Comparison of ENCODE assay signal across 9 mouse cellular contexts in the genomic region with DNA sequence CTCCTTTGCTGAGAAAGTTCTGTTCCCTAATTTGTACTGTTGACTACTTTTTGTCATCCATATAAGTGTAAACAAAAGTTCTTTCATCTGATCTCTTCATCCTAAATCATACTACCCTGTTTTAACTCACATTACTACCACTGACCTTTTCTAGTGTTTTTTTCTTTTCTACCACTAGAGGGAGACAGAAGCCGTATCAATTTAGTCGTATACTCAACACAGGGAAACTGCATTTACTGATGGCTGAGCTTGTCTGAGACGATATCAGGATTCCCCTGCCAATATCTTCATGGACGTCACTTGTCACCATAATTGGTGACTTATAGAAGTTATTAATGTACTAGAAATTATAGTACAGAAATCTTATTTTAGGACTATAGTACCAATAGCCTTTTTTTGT. TPM values are rescaled to one million over a fixed set of nuclear protein-coding genes. Genes with fewer than 3 reads are reported as not detected.
A peak's percentile ranks its signal among the peaks of the same experiment; 100 is the strongest.
DNase-seq lines count a peak whose midpoint lies in the region; ATAC-seq and TF ChIP-seq lines count a peak whose summit lies in the region.
"Had no signal": no experiment of that assay in that cellular context is flagged by ENCODE, and none has a peak within 500 bp of the region (broad histone marks: within the 10 kb centered on the region; RNA-seq: fewer than 3 reads in every experiment).

No protein-coding gene starts in this region.

- no peak overlapping the region for H3K9ac ChIP-seq in forebrain, embryonic 15.5 days (replicated peaks)
- H3K9ac ChIP-seq in neural tube, embryonic 13.5 days: no peak overlapping the region
- no peak overlapping the region for H3K9ac ChIP-seq in stomach, postnatal 0 days (ENCODE audit: low read length)
- no peak overlapping the region for H3K9ac ChIP-seq in heart, embryonic 12.5 days

- no peak overlapping the region for H3K4me3 ChIP-seq in forebrain, embryonic 15.5 days
- H3K4me3 ChIP-seq in forebrain, embryonic 10.5 days: no peak overlapping the region
- no peak overlapping the region for H3K4me3 ChIP-seq in neural tube, embryonic 13.5 days
- H3K4me3 ChIP-seq in stomach, postnatal 0 days (ENCODE audit: low read depth, low read length): no peak overlapping the region
- H3K4me3 ChIP-seq in heart, embryonic 12.5 days: no peak overlapping the region

- no peaks in the 10 kb centered on the region for H3K27me3 ChIP-seq in forebrain, embryonic 15.5 days
- H3K27me3 ChIP-seq in forebrain, embryonic 10.5 days (ENCODE audit: poor library complexity, severe bottlenecking): no peaks in the 10 kb centered on the region
- no peaks in the 10 kb centered on the region for H3K27me3 ChIP-seq in neural tube, embryonic 13.5 days
- H3K27me3 ChIP-seq in stomach, postnatal 0 days (ENCODE audit: control insufficient read depth, insufficient read depth, low read length): no peaks in the 10 kb centered on the region
- H3K27me3 ChIP-seq in heart, embryonic 12.5 days (replicated peaks): no peaks in the 10 kb centered on the region

- ATAC-seq in forebrain, embryonic 15.5 days (replicated peaks): peak; percentile 74
- ATAC-seq in neural tube, embryonic 13.5 days (ENCODE audit: low read depth): 0 out of 2 replicates have a peak, but pooled peaks have one; percentile 43
- no peak for ATAC-seq in stomach, postnatal 0 days (ENCODE audit: low FRiP score, low TSS enrichment)
- no peak for ATAC-seq in heart, embryonic 12.5 days (ENCODE audit: insufficient number of reproducible peaks, low FRiP score)

- H3K27ac ChIP-seq in forebrain, embryonic 15.5 days (replicated peaks): no peak overlapping the region
- H3K27ac ChIP-seq in forebrain, embryonic 10.5 days: no peak overlapping the region
- H3K27ac ChIP-seq in neural tube, embryonic 13.5 days (replicated peaks): no peak overlapping the region
- no peak overlapping the region for H3K27ac ChIP-seq in stomach, postnatal 0 days (replicated peaks)
- no peak overlapping the region for H3K27ac ChIP-seq in heart, embryonic 12.5 days (ENCODE audit: poor library complexity, severe bottlenecking)

- H3K4me2 ChIP-seq in forebrain, embryonic 15.5 days (replicated peaks): no peak overlapping the region
- H3K4me2 ChIP-seq in neural tube, embryonic 13.5 days: no peak overlapping the region
- H3K4me2 ChIP-seq in stomach, postnatal 0 days (replicated peaks; ENCODE audit: low read depth): no peak overlapping the region
- H3K4me2 ChIP-seq in heart, embryonic 12.5 days: no peak overlapping the region

- TF ChIP-seq CTCF in stomach, postnatal 0 days (IDR thresholded peaks at IDR 0.05; ENCODE audit: low read depth): peak; percentile 83

- intact Hi-C loops in left cerebral cortex, postnatal 4 days (cut with DNase I): no loop called here

- H3K4me1 ChIP-seq in forebrain, embryonic 15.5 days: no peaks in the 10 kb centered on the region
- no peaks in the 10 kb centered on the region for H3K4me1 ChIP-seq in forebrain, embryonic 10.5 days
- H3K4me1 ChIP-seq in neural tube, embryonic 13.5 days (replicated peaks): no peaks in the 10 kb centered on the region
- no peaks in the 10 kb centered on the region for H3K4me1 ChIP-seq in stomach, postnatal 0 days (replicated peaks; ENCODE audit: control insufficient read depth, insufficient read depth)
- H3K4me1 ChIP-seq in heart, embryonic 12.5 days (replicated peaks): no peaks in the 10 kb centered on the region

- no peaks in the 10 kb centered on the region for H3K9me3 ChIP-seq in forebrain, embryonic 15.5 days
- H3K9me3 ChIP-seq in forebrain, embryonic 10.5 days: no peaks in the 10 kb centered on the region
- no peaks in the 10 kb centered on the region for H3K9me3 ChIP-seq in neural tube, embryonic 13.5 days
- H3K9me3 ChIP-seq in stomach, postnatal 0 days (ENCODE audit: control insufficient read depth, low read length): no peaks in the 10 kb centered on the region
- H3K9me3 ChIP-seq in heart, embryonic 12.5 days (replicated peaks): no peaks in the 10 kb centered on the region

- 17% methylated on average over 4 of the region's 4 CpGs for WGBS in forebrain, embryonic 15.5 days
- WGBS in forebrain, embryonic 10.5 days: 14% methylated on average over 4 of the region's 4 CpGs
- WGBS in neural tube, embryonic 13.5 days: 9% methylated on average over 4 of the region's 4 CpGs
- WGBS in stomach, postnatal 0 days: 8% methylated on average over 4 of the region's 4 CpGs
- WGBS in heart, embryonic 12.5 days: 16% methylated on average over 4 of the region's 4 CpGs

- TF ChIP-seq EP300 in stomach, postnatal 0 days (optimal IDR thresholded peaks at IDR 0.05): no peak

- no peak for DNase-seq in forebrain, embryonic 10.5 days (ENCODE audit: extremely low spot score, low spot score)
- DNase-seq in neural tube, embryonic 10.5 days (ENCODE audit: extremely low spot score, low spot score): no peak
- DNase-seq in hindlimb bud, embryonic 11.5 days (ENCODE audit: extremely low spot score, low read depth, low spot score): peak; percentile 18
- no peak for DNase-seq in stomach, postnatal 0 days (ENCODE audit: low spot score)
- DNase-seq in left cerebral cortex, postnatal 4 days: no peak

- H3K36me3 ChIP-seq in forebrain, embryonic 15.5 days: no peaks in the 10 kb centered on the region
- peaks cover 8% of the 10 kb centered on the region for H3K36me3 ChIP-seq in forebrain, embryonic 10.5 days (replicated peaks)
- H3K36me3 ChIP-seq in neural tube, embryonic 13.5 days: peaks cover 11% of the 10 kb centered on the region; the same call in 1 of the 2 replicates
- H3K36me3 ChIP-seq in stomach, postnatal 0 days (ENCODE audit: control insufficient read depth, insufficient read depth, low read length): no peaks in the 10 kb centered on the region
- H3K36me3 ChIP-seq in heart, embryonic 12.5 days: peaks cover 23% of the 10 kb centered on the region

RNA-seq across cellular contexts. Expression of a gene that starts 23.8 kb away (rescaled TPM):
- 61.0 and 63.2 TPM in 2 replicates for polyA plus RNA-seq in forebrain, embryonic 15.5 days (2015; fragmentation: Nextera tagmentation; extraction: Ambion mirVana)
- 53.5 and 55.3 TPM in 2 replicates for polyA plus RNA-seq in forebrain, embryonic 10.5 days (2016; fragmentation: Nextera tagmentation; extraction: Ambion mirVana)
- polyA plus RNA-seq in neural tube, embryonic 13.5 days (2015; fragmentation: Nextera tagmentation; extraction: Ambion mirVana): 53.6 and 54.0 TPM in 2 replicates
- polyA plus RNA-seq in stomach, postnatal 0 days (2015; fragmentation: Nextera tagmentation; extraction: Ambion mirVana): 83.7 and 90.3 TPM in 2 replicates
- polyA plus RNA-seq in heart, embryonic 12.5 days (2016; fragmentation: Nextera tagmentation; extraction: Ambion mirVana): 18.5 TPM in 2 replicates
- 10 to 100 TPM; 48.4 to 50.7 TPM for total RNA-seq in left cerebral cortex, postnatal 4 days (2021)

RNA-seq across cellular contexts. Expression of a gene that starts 28.4 kb away (rescaled TPM):
- polyA plus RNA-seq in forebrain, embryonic 15.5 days (2015; fragmentation: Nextera tagmentation; extraction: Ambion mirVana): not detected in 2 replicates
- not detected in 2 replicates for polyA plus RNA-seq in forebrain, embryonic 10.5 days (2016; fragmentation: Nextera tagmentation; extraction: Ambion mirVana)
- polyA plus RNA-seq in neural tube, embryonic 13.5 days (2015; fragmentation: Nextera tagmentation; extraction: Ambion mirVana): 0.52 TPM in 1 of 2 replicates, not detected in the other
- 0.25 TPM in 1 of 2 replicates, not detected in the other for polyA plus RNA-seq in stomach, postnatal 0 days (2015; fragmentation: Nextera tagmentation; extraction: Ambion mirVana)
- not detected in 2 replicates for polyA plus RNA-seq in heart, embryonic 12.5 days (2016; fragmentation: Nextera tagmentation; extraction: Ambion mirVana)
- not detected for total RNA-seq in left cerebral cortex, postnatal 4 days (2021)
- polyA plus RNA-seq: heart, embryonic 16.5 days had no signal

RNA-seq across cellular contexts. Expression of a gene that starts 59.7 kb away (rescaled TPM):
- polyA plus RNA-seq in forebrain, embryonic 15.5 days (2015; fragmentation: Nextera tagmentation; extraction: Ambion mirVana): 18.1 and 19.7 TPM in 2 replicates
- polyA plus RNA-seq in forebrain, embryonic 10.5 days (2016; fragmentation: Nextera tagmentation; extraction: Ambion mirVana): 18.9 and 20.9 TPM in 2 replicates
- 16.7 and 16.8 TPM in 2 replicates for polyA plus RNA-seq in neural tube, embryonic 13.5 days (2015; fragmentation: Nextera tagmentation; extraction: Ambion mirVana)
- polyA plus RNA-seq in stomach, postnatal 0 days (2015; fragmentation: Nextera tagmentation; extraction: Ambion mirVana): 15.8 and 16.7 TPM in 2 replicates
- polyA plus RNA-seq in heart, embryonic 12.5 days (2016; fragmentation: Nextera tagmentation; extraction: Ambion mirVana): 25.6 and 29.4 TPM in 2 replicates
- total RNA-seq in left cerebral cortex, postnatal 4 days (2021): 10 to 100 TPM; 25.9 to 34.0 TPM

RNA-seq across cellular contexts. Expression of a gene that starts 59.7 kb away (rescaled TPM):
- polyA plus RNA-seq in forebrain, embryonic 15.5 days (2015; fragmentation: Nextera tagmentation; extraction: Ambion mirVana): 36.3 and 40.1 TPM in 2 replicates
- polyA plus RNA-seq in forebrain, embryonic 10.5 days (2016; fragmentation: Nextera tagmentation; extraction: Ambion mirVana): 22.8 and 23.7 TPM in 2 replicates
- polyA plus RNA-seq in neural tube, embryonic 13.5 days (2015; fragmentation: Nextera tagmentation; extraction: Ambion mirVana): 32.0 and 34.4 TPM in 2 replicates
- 25.0 and 26.0 TPM in 2 replicates for polyA plus RNA-seq in stomach, postnatal 0 days (2015; fragmentation: Nextera tagmentation; extraction: Ambion mirVana)
- polyA plus RNA-seq in heart, embryonic 12.5 days (2016; fragmentation: Nextera tagmentation; extraction: Ambion mirVana): 25.7 and 26.8 TPM in 2 replicates
- total RNA-seq in left cerebral cortex, postnatal 4 days (2021): 10 to 100 TPM; 20.4 to 22.2 TPM

Comparison
In these comparisons a context has a peak if more than half of its experiments do, and no peak if none do; other contexts are left out.
1. ATAC-seq: peak in forebrain, embryonic 15.5 days (single experiment) and neural tube, embryonic 13.5 days (single experiment); none in stomach, postnatal 0 days (single experiment) and heart, embryonic 12.5 days (single experiment).